Mouse (Mus musculus) liver, embryonic 14.5 days (tissue): ENCODE results near the gene Nr3c2.

Source experiments
- CTCF ChIP-seq: IDR thresholded peaks from 2 replicates; pipeline ENCODE4 v1.5.1; 2016; ENCODE audit warnings: antibody characterized with exemption, low read depth, control low read depth
- EP300 ChIP-seq: IDR thresholded peaks from 2 replicates; pipeline ENCODE4 v1.6.1; 2016; ENCODE audit warnings: antibody characterized with exemption, low read depth

DNA sequence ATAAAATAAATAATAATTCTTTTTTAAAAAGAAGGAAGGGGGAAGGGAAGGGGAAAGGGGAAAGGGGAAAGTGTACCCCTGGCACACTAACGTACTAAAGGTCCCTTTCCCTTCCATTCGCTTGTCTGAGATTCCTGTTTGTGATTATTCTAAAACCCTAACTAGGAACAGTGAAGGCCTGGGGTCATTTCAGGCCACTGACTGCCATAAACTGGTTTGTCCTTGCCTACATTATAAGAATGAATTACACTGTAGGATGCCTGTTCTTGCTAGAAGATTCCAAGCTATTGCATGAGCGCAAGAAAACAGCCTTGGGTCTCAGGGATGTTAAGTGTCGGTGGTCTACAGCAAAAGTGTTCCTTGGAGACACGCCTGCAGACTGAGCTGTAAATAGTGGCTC lies 355.2 kb downstream of the Nr3c2 start:
- TF ChIP-seq EP300, result no peak
- TF ChIP-seq CTCF, result no peak
